Mouse (Mus musculus) cerebellum, postnatal 25 days (tissue): ENCODE measurements at regions not wholly inside any gene's neighbourhood (a gene's known extent, or its start where the extent isn't known, plus 50 kb on each side); places are given as distances from the start of the nearest gene placed in this dataset.
A peak's percentile ranks its signal among the peaks of the same experiment; 100 is the strongest.

Experiments
- DNase-seq, 2 experiments: peaks; one replicate each; pipeline ENCODE4 v3.0.0; 2021; ENCODE audit warnings: mixed read lengths in 2 of 2

- DNase-seq, result no peak
Observed at GRCm38 (mm10) chr12:26244701-26245100, 170.4 kb downstream of the Rnf144a start.

DNA sequence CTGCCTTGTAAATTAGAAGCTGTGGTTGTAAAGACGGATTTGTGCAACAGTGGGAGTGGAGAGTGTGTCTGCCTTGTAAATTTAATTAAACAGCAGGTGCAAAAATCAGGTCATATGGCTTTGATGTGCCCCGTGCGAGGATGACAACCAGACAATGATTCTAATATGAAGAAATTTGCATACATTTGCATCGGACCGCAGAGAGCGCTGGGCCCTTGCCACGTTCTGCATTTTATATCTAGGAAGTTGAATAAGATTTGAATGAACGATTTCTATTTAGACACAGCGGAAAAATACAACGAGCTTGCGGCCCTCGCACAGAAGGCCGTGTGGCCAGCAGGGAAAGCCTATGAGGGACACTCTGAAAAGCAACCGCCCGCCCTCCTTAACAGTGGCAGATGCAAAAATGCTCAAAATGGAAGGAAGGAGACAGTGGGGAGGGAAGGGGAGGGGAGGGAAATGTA is 187.5 kb downstream of the Rnf144a start:
- DNase-seq, result no peak

DNA sequence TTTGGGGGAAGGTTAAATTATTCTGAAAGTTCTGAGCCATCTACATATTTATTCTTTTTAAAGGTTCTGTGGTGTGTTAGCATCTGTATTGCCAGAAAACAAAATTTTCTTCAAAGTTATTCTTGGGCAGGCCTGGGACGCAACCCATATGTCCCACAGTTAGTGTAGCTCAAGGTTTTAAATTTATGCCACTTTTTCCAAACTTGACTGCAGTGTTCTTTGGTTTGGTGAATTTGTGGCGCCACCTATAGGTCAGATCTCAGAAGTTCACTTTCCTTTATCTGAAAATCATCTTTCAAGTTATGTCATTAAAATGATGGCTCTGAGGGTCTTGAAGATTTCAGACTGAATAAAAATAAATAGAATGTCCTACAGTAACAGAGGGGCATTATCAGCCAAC is 188.7 kb downstream of the Rnf144a start:
- DNase-seq, result peak; percentile 46 to 70

GRCm38 (mm10) chr12:26212447-26212846 is 202.6 kb downstream of the Rnf144a start:
- DNase-seq, result no peak

DNA sequence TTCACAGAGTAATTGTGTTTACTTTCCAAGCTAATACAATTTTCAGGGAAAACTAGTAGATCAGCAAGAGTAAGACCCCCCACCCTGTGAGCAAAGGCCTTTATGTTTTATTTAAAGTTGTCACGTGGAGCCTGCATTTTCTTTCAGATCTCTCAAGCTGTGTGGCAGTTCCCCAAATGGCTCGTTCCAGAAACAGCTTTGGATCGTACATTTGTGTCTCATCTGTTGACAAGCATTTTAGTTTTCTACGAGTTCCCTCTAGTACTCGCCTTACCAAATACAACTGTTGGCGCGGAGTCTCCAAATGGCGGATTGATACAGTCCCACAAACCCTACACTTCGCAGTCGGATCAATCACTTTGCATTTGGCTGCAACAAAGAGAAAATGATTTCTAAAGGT is 203.6 kb downstream of the Rnf144a start:
- no peak for DNase-seq

DNA sequence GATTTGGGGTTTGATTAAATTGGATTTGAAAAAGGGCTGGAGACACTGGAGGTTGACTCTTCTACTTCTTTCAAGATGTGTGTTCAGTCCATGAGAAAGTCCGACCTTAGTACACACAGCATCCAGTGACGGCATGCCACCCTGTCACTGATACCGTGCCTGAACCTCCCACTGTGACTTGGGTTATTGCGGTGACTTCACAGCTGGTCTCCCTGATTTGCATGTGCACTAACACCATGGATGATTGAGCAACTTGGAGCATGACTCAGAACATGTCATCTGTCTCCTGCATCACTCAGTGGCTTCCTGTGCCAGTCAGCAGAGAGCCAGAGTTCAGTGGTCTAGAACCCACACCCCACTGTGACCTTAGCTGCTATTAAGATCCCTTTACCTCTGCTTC is 208.3 kb downstream of the Rnf144a start:
- peak in 1 of 2 experiments; percentile 40 for DNase-seq

DNA sequence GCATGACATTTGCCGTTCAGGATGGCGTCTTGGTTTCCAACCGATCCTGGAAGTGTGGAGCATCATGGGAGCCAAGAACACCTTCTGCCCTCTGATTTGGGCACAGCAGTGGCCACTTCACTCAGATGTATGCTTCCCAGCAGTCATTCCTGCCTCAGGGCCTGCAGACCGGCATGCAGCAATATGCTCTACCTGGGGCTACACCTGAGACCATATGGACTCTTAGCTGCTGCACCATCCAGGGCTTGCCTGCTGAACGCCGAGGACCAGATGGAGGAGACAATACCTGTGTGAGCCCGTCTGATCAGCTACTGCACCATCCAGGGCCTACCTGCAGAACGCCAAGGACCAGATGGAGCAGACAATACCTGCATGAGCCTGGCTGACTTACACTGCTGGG is 209.0 kb downstream of the Rnf144a start:
- DNase-seq, result peak; percentile 90

GRCm38 (mm10) chr12:26191982-26192576 is 223.0 kb downstream of the Rnf144a start:
- peak in 1 of 2 experiments; percentile 37 for DNase-seq

DNA sequence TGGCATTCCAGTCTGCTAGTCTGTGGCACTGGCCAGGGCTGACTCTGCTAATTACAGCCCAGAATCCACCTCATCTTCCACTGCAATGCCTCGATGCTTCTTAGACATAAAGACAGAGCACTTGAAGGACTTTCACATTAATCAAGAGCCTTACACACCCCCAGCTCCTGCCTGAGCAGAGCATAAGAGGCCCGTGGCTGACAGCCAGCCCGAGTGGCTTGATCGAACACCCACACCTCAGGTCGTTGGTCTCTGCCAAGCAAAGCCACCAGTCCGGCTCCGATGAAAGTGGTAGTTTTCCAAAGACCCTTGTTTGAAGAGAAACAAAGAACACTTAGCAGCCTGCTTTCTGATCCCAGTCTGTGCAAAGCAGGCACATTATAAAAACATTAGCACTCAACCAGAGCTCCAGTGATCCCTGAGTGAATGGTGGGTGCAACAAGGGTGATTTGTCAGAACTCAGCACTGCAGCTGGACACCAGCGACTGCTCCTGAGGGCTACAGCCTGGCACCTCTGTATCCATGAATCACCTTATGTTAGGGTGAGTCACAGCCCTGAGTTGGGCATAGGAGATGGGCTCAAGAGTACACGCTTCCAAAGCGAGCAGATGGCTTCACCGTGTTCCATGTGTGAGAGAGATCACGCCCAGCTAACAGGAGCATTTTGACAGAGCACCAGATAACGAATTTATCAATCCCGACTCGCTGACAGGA is 223.6 kb downstream of the Rnf144a start:
- peak; percentile 86 to 88 for DNase-seq

DNA sequence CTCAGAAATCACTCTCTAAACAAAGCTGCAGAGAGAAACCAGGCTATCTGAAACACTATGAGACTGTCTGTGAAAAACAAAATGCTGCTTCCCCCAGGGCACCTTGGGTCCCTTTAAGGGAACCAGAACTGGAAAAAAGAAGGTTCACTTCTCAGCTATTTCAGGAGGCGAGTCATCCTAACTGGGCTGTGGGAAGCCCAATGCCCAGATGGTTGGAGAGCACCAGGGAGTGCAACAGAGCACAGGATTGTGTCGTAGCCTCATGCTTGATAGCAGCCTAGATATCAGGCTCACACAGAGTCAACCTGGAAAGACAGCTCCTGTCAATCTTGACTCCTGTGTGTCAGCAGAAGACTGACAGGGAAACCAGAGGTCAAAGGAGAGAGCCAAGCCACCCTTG is 226.1 kb downstream of the Rnf144a start:
- DNase-seq, result peak; percentile 57 to 65

DNA sequence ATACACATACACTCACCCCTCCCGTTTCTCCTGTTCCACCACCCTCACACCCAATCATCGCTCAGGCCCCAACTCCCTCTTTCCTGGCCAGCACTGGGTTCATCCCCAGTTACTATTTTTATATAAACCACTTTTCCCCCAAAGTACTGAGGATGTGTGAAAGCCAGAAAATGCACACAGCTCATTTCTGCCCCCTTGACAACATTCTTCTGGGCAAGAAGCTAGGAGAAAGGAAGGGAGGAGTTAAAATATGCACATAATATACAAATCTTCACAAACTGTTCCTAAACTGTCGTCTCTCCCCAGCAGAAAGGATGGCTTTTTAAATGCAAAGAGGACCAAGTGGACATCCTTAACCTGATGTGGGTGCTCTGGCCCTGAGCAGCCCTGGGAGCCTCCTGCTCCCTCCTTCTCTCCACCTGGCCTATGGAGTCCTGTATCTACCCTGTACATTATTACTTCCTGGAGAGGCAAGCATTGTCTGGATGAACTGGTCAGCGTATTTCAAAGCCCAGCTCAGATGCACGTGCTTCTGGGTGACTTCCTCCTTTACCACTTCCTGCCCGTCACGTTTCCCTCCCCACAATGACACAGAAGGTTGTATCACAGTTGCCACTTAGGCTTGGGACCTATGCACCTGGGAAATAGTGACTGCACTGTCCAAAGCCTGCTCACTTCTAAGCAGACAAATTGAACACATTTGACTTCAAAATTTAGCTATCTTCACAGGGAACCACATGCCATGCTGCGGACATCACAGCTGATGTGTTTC is 227.8 kb downstream of the Rnf144a start:
- no peak for DNase-seq

GRCm38 (mm10) chr12:26184701-26185460 is 230.2 kb downstream of the Rnf144a start:
- no peak for DNase-seq

GRCm38 (mm10) chr12:26183021-26183420 is 232.0 kb downstream of the Rnf144a start:
- DNase-seq, result no peak

DNA sequence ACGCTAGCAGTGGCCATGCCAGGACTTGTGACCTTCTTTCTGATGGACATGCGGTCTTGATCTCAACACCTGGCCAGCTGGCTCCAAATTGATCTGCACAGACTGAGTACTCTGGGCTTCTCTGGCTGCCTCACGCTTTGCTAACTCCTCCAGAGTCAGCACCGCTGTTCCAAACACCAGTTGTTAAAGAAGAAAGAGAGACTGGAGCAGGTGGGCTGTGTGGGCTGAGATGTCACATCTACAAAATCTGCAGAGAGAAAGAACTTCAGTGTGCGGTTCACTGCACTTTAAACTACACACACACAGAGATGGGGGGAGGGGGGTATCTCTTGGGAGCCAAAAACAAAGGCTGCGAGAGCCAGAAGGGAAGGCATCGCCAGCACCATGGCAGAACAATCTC is 234.2 kb downstream of the Rnf144a start:
- DNase-seq, result no peak

GRCm38 (mm10) chr12:26176231-26176662 is 238.8 kb downstream of the Rnf144a start:
- peak; percentile 70 to 84 for DNase-seq

GRCm38 (mm10) chr12:26163416-26163815 is 251.6 kb downstream of the Rnf144a start:
- DNase-seq, result peak in 1 of 2 experiments; percentile 21

DNA sequence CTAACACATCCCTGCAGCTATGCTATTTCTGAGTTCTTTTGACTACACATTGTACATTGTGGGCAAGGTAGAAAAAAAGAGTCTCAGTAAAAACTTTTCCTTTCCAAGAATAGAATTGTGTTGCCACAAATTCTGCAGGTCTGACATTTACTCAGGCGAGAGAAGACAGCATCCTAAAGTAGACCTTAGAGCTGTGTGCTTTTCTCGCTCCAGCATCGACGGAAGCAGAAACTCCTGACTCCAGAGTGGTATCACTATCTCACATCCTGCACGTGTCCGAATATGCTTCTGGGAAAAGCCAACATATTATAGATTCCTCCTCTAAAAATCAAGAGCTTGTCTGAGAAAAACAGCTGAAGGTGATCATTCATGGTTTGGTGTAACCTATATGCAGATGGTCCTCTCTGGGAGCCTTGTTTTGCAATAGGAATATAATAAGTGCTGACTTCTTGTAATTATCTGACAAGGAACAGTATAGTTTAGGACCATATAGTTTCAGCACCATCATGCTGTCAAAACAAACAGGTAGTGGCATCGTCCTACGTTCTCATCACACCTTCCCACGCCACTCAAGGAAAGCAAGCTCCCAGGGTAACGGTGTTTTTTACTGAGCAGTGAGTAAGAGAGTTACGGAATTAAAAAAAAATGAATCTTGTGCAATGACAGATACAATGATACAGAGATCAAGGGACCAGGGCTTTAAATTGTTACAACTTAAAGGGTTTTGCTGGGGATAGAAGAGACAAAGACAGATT is 254.0 kb downstream of the Rnf144a start:
- no peak for DNase-seq

DNA sequence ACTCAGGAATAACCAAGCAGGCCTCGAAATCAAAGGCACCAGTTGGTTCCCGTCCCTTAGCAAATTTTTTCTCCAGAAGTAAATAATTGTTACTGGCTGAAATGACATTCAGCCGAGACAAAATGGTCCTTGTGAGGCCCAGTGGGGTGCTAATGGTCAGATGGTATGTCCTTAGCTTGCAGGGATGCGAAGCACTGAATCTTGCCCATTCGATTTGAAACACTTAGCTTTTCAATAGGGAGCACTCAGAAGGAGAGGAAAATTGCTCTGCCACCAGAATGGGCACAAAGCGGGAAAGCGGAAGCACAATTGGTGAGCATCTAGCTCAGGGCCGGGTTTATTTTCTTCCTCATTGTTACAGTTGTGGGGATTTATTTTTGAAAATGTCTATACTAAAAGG is 262.1 kb downstream of the Rnf144a start:
- no peak for DNase-seq

DNA sequence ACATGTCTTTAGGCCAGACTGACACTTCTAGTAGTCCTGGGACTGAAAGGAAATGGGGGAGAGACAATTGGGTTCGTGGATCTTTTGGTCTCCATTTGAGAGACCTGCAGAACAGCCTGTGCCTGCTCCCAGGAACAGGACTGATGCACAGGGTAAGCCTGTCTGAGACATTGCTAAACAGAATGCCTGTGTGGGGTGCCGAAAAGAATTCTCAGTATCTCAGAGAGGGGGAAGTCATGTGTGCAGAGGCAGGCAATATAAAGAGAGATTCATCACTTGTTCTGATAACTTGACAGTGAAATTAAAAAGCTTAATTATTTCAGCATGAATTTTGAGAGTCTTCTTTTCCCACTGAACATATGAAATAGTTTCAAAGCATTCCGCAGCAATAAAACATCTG is 268.7 kb downstream of the Rnf144a start:
- no peak for DNase-seq

DNA sequence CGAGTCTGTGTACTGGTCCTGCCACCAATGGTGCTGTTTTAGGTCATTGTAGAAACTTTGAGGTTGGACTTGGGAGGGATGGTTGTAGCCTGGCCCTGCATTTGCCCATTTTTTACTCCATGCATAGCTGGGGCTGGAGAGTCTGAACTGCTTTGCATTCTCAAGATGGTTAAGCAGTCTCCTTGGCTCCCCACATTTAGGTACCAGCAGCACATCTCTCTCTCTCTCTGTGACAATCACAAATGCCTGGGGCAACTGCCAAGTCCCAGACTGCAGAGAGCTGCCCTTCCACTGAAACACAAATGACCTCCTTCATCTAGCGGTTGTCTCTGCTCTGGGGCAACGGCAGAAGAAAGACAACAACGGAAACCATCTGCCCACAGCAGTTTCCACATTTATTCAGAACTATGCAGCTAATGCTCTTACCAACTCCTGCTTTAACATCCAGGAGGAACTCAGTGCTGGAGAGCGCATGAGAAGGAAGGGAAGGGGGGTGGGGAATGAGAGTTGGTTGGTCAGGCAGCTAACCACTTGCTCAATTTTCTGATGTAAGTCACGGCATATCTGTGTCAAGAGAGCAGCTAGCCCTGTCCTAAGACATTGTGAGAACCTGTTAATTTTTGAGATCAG is 269.9 kb downstream of the Rnf144a start:
- peak; percentile 26 to 56 for DNase-seq

DNA sequence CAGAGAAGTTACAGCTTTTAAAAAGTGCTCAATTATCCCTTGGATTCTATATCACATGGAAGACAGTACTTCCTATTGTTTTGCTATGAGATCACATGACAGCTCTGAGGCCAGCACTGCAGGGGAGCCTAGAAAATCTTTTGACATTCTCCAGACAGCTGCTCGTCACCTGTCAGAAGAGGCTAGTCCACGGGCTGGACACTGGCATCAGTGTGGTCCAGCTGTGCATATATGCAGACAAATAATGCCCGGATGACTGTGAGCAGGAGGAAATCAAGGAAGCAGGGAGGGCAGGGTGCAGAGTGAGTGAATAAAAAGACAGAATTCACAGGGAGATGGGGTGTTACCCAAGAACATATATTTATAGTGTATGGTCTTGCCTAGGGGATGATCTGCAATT is 270.4 kb downstream of the Rnf144a start:
- no peak for DNase-seq

GRCm38 (mm10) chr12:26143411-26143810 is 271.6 kb downstream of the Rnf144a start:
- DNase-seq, result no peak
